Mouse (Mus musculus) hindbrain, embryonic 14.5 days (tissue): ENCODE results near the gene Enah. TPM values are rescaled to one million over a fixed set of nuclear protein-coding genes. Genes with fewer than 3 reads are reported as not detected.
A peak's percentile ranks its signal among the peaks of the same experiment; 100 is the strongest.

ENCODE experiments used
- ATAC-seq: fragments of 200-750 bp; cut with Nextera tagmentation; 2 replicates; pipeline ENCODE4 v1.8.0; 2017; ENCODE audit warnings: moderate number of reproducible peaks, mild to moderate bottlenecking, moderate TSS enrichment, moderate library complexity; ENCODE audit not compliant: low FRiP score
- DNase-seq: peaks from one replicate; pipeline ENCODE4 v3.0.0-alpha.2; 2015; ENCODE audit warnings: low spot score
- H3K27ac ChIP-seq: fragments of 300-500 bp; sonication (generic); 2 replicates; pipeline ENCODE4 v1.5.1; 2014; ENCODE audit warnings: mild to moderate bottlenecking, moderate library complexity
- H3K27me3 ChIP-seq: fragments of 300-500 bp; sonication (generic); 2 replicates; pipeline ENCODE4 v1.6.1; 2014; ENCODE audit warnings: mild to moderate bottlenecking, low read length, mixed read lengths; ENCODE audit not compliant: control insufficient read depth, insufficient read depth
- H3K36me3 ChIP-seq: fragments of 300-500 bp; sonication (generic); replicated peaks from 2 replicates; pipeline ENCODE4 v1.6.1; 2014; ENCODE audit not compliant: control insufficient read depth, insufficient read depth
- H3K4me1 ChIP-seq: fragments of 300-500 bp; sonication (generic); replicated peaks from 2 replicates; pipeline ENCODE4 v1.6.1; 2014; ENCODE audit warnings: antibody characterized with exemption, low read length, mixed read lengths; ENCODE audit not compliant: control insufficient read depth, insufficient read depth
- H3K4me2 ChIP-seq: fragments of 300-500 bp; sonication (generic); replicated peaks from 2 replicates; pipeline ENCODE4 v1.6.1; 2014; ENCODE audit warnings: mild to moderate bottlenecking, moderate library complexity
- H3K4me3 ChIP-seq: fragments of 300-500 bp; sonication (generic); replicated peaks from 2 replicates; pipeline ENCODE4 v1.5.1; 2014; ENCODE audit warnings: mild to moderate bottlenecking, low read length
- H3K9ac ChIP-seq: fragments of 300-500 bp; sonication (generic); 2 replicates; pipeline ENCODE4 v1.6.1; 2014
- H3K9me3 ChIP-seq: fragments of 300-500 bp; sonication (generic); 2 replicates; pipeline ENCODE4 v1.6.1; 2016; ENCODE audit warnings: low read length; ENCODE audit not compliant: control insufficient read depth
- WGBS: fragments of 180-500 bp; shearing (Covaris S2); extraction: QIAGEN DNeasy Blood & Tissue Kit; methylation state at CpG from one replicate; pipeline ENCODE4 v1.1.7; 2014; 5-methylcytosine and 5-hydroxymethylcytosine counted together
- polyA plus RNA-seq: library from polyadenylated mRNA; unstranded; fragments of >200 nt; fragmentation: Nextera tagmentation; extraction: Ambion mirVana; gene quantifications from 2 replicates; pipeline ENCODE4 v1.2.1, GENCODE M21; 2014

Enah gene
- polyA plus RNA-seq, 1 experiment from 2014 or later = 37.7 TPM

DNA sequence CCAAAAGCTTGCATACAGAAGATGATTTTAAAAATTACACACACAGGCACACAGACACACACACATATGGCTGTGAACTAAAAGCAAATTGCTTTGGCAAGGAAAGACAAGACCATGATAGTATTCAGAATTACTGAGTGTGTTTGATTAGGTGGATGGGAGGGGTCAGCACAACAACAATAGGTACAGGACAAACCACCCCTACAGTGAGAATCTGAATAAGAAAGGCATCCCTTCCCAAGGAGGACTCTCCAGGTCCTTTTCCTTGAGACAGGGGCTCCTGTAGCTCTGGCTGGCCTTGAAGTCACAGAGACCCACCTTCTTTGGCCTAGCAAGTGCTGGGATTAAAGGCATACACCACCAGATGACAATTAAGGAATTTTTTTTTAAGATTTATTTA is 66.2 kb downstream of the Enah start:
- Histone ChIP-seq H3K36me3 (peaks cover 23% of the 10 kb centered on the region), H3K9ac (no peak overlapping the region), H3K4me3 (no peak overlapping the region), H3K9me3 (no peaks in the 10 kb centered on the region), H3K27ac (no peak overlapping the region), H3K27me3 (no peaks in the 10 kb centered on the region), H3K4me2 (no peak overlapping the region), H3K4me1 (no peaks in the 10 kb centered on the region)
- DNase-seq = no peak
- no peak for ATAC-seq

DNA sequence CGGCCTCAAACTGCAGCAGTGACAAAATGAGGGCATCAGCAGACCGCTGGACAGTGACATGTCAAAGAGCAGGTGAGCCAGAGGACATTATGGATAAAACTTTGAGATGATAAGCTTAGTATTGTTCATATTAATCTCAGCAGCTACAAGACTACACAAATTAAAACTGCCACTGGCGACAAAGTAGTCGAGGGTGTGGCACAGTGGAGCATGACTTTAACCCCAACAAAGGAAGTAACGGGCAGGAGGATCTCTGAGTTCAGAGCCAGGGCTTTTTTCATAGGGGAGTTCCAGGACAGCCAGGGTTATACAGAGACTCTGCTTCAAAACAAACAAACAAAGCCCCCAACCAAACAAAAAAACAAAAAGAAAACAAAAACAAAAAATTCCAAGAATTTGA is 68.5 kb downstream of the Enah start:
- no peak overlapping the region for H3K4me3 ChIP-seq
- no peak overlapping the region for H3K4me2 ChIP-seq
- no peaks in the 10 kb centered on the region for H3K27me3 ChIP-seq
- no peak overlapping the region for H3K9ac ChIP-seq
- H3K9me3 ChIP-seq = no peaks in the 10 kb centered on the region
- no peak overlapping the region for H3K27ac ChIP-seq
- DNase-seq = no peak
- WGBS = 82% methylated on average over 5 of the region's 5 CpGs
- no peak for ATAC-seq
- peaks cover 15% of the 10 kb centered on the region for H3K36me3 ChIP-seq
- H3K4me1 ChIP-seq = no peaks in the 10 kb centered on the region

DNA sequence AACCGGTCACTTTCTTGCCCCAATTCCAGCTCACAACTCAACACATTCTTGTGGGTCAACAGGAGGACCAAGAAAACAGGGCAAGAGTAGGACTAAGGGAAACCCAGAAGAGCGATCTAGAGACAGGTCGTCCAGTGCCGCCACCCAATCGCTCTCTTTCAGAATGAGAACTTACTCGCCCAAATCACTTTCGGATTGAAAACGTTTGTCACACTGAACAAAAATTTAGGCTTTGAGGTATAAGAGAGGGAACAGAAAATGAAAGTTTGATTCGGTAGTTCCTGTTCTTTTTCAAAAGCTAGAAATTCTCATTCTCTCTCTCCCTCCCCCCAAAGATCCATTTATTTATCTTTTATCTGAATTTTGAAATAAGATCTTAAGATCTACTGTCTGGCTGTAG is 69.1 kb downstream of the Enah start:
- DNase-seq (no peak), ATAC-seq (no peak)
- WGBS = 97% methylated on average over 9 of the region's 9 CpGs
- H3K9ac ChIP-seq = no peak overlapping the region
- H3K4me2 ChIP-seq = no peak overlapping the region
- no peaks in the 10 kb centered on the region for H3K4me1 ChIP-seq
- H3K36me3 ChIP-seq = peaks cover 9% of the 10 kb centered on the region
- H3K27ac ChIP-seq = no peak overlapping the region
- H3K9me3 ChIP-seq = no peaks in the 10 kb centered on the region
- no peaks in the 10 kb centered on the region for H3K27me3 ChIP-seq
- H3K4me3 ChIP-seq = no peak overlapping the region

DNA sequence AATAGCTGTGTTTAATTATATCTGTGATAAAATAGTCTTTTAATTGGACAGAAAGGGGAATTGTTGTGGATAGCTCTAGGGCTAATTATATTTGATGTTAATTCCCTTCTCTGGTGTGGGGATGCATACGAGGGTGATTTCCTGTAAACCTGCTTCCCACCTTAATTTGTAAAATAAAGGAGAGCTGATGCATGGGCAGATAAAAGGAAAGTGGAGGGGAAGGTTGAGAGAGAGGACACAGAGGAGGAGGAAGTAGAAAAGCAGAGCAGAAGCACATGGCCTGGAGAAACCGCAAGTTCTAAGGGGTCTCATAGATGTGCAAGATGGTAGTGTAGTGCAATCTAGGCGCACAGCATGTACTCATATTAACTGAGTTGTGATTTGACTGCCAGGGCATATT is 71.6 kb downstream of the Enah start:
- H3K27ac ChIP-seq = no peak overlapping the region
- no peak for ATAC-seq
- no peak overlapping the region for H3K4me3 ChIP-seq
- no peaks in the 10 kb centered on the region for H3K4me1 ChIP-seq
- no peaks in the 10 kb centered on the region for H3K27me3 ChIP-seq
- DNase-seq = no peak
- 90% methylated on average over 3 of the region's 3 CpGs for WGBS
- no peak overlapping the region for H3K9ac ChIP-seq
- H3K36me3 ChIP-seq = 0 out of 2 replicates have a peak, but pooled peaks cover 6% of the 10 kb centered on the region
- no peak overlapping the region for H3K4me2 ChIP-seq
- no peaks in the 10 kb centered on the region for H3K9me3 ChIP-seq

DNA sequence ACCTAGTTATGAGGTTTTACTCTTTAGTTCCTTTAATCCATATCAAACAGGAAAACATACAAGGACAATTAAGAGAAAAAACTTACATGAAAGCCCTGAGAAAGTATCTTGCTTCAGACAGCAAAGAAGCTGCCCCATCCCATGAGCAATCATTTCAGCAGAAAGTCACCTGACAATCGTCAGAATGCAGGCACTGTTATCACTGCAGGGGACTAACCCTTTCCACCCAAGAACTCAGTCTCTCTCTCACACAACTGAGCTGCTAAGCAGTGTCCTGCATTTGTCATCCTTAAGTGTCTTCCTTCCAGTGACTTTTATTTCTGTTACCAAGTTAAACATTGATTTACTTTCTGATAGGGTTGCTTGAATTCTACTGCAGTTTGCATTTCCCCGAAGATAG is 82.7 kb downstream of the Enah start:
- Histone ChIP-seq H3K4me3 (no peak overlapping the region), H3K9me3 (no peaks in the 10 kb centered on the region), H3K4me2 (no peak overlapping the region), H3K27me3 (no peaks in the 10 kb centered on the region), H3K36me3 (0 out of 2 replicates have a peak, but pooled peaks cover 6% of the 10 kb centered on the region), H3K4me1 (0 out of 2 replicates have a peak, but pooled peaks cover 3% of the 10 kb centered on the region), H3K27ac (no peak overlapping the region), H3K9ac (no peak overlapping the region)
- DNase-seq = no peak
- WGBS = 49% methylated on average over 2 of the region's 2 CpGs
- ATAC-seq = no peak

DNA sequence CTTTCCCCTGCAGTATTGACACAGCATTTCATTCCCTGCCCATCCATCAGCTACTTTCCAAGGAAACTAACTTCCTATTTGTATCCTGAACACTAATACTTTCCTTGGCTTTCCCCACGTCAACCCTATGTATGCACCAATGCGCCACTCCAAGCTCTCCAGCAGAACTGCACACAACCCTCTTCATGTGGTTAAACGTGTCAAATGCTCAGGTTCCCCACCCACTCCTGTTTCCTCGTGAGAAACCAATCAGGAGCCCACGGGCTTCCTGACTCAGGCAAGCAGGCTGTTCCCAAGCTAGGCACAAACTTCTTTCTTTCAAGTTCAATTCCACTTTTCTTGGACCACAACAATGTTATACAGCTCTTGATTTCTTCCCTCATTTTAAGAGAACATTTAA is 91.4 kb downstream of the Enah start:
- DNase-seq (no peak), ATAC-seq (no peak)
- WGBS = 85% methylated on average over 5 of the region's 5 CpGs
- Histone ChIP-seq H3K4me1 (no peaks in the 10 kb centered on the region), H3K27ac (no peak overlapping the region), H3K9ac (no peak overlapping the region), H3K4me2 (no peak overlapping the region), H3K4me3 (no peak overlapping the region), H3K36me3 (peaks cover 20% of the 10 kb centered on the region), H3K9me3 (no peaks in the 10 kb centered on the region), H3K27me3 (no peaks in the 10 kb centered on the region)

DNA sequence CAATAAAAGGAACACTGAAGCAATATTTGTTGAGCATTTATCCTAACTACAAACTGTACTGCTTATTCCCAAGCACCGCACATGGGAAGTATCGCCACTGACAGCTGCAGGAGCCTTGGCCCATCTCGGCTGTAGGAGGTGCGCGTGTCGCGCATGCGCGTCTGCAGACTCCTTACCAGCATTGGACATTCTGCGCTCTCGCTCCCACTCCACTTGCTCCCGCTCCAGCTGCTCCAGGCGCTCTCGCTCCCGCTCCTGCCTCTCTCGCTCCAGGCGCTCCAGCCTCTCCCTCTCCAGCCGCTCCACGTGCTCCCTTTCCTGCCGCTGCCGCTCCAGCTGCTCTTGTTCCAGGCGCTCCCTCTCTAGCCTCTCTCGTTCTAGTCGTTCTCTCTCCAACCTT is 96.4 kb downstream of the Enah start:
- Histone ChIP-seq H3K9me3 (no peaks in the 10 kb centered on the region), H3K27me3 (no peaks in the 10 kb centered on the region), H3K4me3 (no peak overlapping the region), H3K9ac (no peak overlapping the region), H3K4me1 (no peaks in the 10 kb centered on the region), H3K27ac (0 out of 2 replicates have a peak overlapping the region, but pooled peaks have one; percentile 43), H3K36me3 (peaks cover 37% of the 10 kb centered on the region), H3K4me2 (no peak overlapping the region)
- 73% methylated on average over 24 of the region's 24 CpGs for WGBS
- ATAC-seq (no peak), DNase-seq (peak; percentile 50)

DNA sequence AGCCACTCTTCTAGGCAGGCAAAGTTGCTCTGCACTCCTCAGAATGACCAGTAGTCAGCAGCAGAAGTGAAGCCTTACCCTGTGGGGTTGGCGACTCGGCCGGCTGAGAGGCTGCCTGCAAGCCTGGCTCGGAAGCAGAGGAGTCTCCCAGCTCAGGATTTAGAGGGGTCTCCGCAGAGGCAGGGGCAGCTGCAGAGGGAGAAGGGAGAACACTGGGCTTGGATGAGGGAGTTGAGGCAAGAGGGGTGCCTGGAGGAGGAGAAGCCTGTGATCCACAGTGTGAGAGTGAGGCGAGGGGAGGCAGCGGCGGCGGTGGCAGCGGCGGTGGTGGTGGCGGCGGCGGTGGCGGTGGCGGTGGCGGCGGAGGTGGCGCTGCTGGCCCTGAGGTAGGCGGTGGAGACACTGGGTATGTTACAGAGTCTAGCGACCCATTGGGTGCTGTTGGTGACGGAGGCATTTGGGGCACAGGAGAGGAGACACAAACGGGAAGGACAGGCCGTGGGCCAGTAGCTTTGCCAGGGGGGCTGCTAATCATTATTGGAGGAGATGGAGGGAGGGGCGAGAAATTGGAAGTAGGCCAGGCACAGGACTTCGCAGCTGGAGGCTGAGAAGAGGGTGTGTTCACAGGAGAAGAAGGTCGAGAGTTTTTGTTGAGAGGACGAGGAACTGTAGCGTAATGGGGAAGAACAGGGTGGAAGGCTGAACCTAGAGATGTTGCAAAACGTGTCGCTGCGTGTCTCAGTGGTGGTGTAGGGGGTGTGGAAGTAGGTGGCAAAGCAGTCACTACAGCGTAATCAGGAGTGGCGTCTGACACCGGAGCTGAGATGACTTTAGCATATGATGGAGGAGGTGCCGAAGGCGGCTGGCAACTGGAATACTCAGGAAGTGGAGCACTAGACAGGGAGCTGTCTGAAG is 98.0 kb downstream of the Enah start:
- Histone ChIP-seq H3K36me3 (peaks cover 51% of the 10 kb centered on the region), H3K9ac (no peak overlapping the region), H3K27ac (no peak overlapping the region), H3K27me3 (no peaks in the 10 kb centered on the region), H3K4me1 (no peaks in the 10 kb centered on the region), H3K9me3 (no peaks in the 10 kb centered on the region), H3K4me2 (no peak overlapping the region; the same call in 1 of the 2 replicates), H3K4me3 (no peak overlapping the region)
- 83% methylated on average over 31 of the region's 37 CpGs for WGBS
- ATAC-seq (no peak; the same call in 1 of the 2 replicates), DNase-seq (no peak)

DNA sequence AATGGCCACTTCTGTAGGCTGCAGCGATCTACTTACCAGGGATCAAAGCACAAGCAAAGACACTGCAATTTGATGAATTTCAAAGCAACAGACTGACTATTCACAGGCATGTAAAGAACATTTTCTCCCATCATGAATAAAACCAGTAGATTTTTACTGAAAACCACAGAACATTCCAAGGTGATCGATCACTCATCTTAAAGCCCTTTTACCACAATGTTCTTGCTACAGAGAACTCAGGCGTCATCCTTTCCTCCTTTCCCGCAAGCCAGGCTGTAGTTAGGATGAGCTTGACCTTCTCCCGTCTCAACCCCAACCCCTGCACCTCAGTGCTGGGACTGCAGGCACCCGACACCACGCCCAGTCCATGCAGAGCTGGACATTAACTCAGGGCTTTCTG is 107.9 kb downstream of the Enah start:
- 95% methylated on average over 7 of the region's 7 CpGs for WGBS
- no peak overlapping the region for H3K4me2 ChIP-seq
- no peak overlapping the region for H3K9ac ChIP-seq
- peaks cover 58% of the 10 kb centered on the region for H3K36me3 ChIP-seq
- DNase-seq (no peak), ATAC-seq (no peak)
- no peak overlapping the region for H3K27ac ChIP-seq
- no peaks in the 10 kb centered on the region for H3K27me3 ChIP-seq
- no peaks in the 10 kb centered on the region for H3K4me1 ChIP-seq
- no peaks in the 10 kb centered on the region for H3K9me3 ChIP-seq
- no peak overlapping the region for H3K4me3 ChIP-seq
